Mouse (Mus musculus) liver, embryonic 14.5 days (tissue): ENCODE measurements around the gene Armc9.

Source experiments
- CTCF ChIP-seq: IDR thresholded peaks from 2 replicates; pipeline ENCODE4 v1.5.1; 2016; ENCODE audit warnings: antibody characterized with exemption, low read depth, control low read depth
- EP300 ChIP-seq: IDR thresholded peaks from 2 replicates; pipeline ENCODE4 v1.6.1; 2016; ENCODE audit warnings: antibody characterized with exemption, low read depth

DNA sequence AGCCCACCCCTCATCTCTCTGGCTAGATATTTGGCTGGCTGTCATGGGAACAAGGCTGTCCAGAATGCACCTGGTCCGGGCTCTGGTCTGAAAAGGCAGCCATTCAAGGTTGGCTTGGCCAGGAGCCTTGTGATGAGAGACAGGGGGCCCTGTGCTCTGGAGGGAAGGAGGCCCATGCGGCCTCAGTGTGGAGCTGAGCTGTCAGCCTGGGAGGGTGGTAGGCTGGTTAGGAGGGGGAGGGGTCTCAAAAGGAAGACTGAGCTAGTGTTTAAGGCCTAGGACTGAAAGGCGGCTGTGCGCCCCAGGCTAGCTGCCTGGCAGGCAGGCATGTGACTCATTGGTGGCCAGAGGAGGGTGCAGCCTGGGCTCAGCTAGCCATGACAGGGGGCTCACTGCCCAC, 139.9 kb downstream of the Armc9 start:
- TF ChIP-seq CTCF, result no peak
- TF ChIP-seq EP300, result no peak
